Mouse (Mus musculus) G1E (cell line): ENCODE data around the gene Cfap161. TPM values are rescaled to one million over a fixed set of nuclear protein-coding genes. Genes with fewer than 3 reads are reported as not detected.

Experiments used
- ATAC-seq: 2 replicates; pipeline ENCODE4 v1.8.0; 2016; ENCODE audit warnings: mild to moderate bottlenecking; ENCODE audit not compliant: insufficient number of reproducible peaks, poor library complexity, low FRiP score, severe bottlenecking; ENCODE audit errors: extremely low read depth
- DNase-seq: peaks from one replicate; pipeline ENCODE4 v3.0.0; 2012; ENCODE audit warnings: low spot score
- H3K27me3 ChIP-seq: 2 replicates; pipeline ENCODE4 v1.6.1; 2012; ENCODE audit warnings: mild to moderate bottlenecking, low read length, inconsistent platforms; ENCODE audit not compliant: insufficient read depth
- H3K36me3 ChIP-seq: replicated peaks from 2 replicates; pipeline ENCODE3; 2012; ENCODE audit warnings: mild to moderate bottlenecking, inconsistent platforms
- H3K4me1 ChIP-seq: 2 replicates; pipeline ENCODE4 v1.6.1; 2012; ENCODE audit warnings: low read depth, low read length, inconsistent platforms, mixed read lengths; ENCODE audit not compliant: insufficient read depth
- H3K4me3 ChIP-seq: 2 replicates; pipeline ENCODE4 v1.5.1; 2012; ENCODE audit warnings: low read depth, mild to moderate bottlenecking, inconsistent platforms, low read length, moderate library complexity, mixed read lengths
- H3K9me3 ChIP-seq: replicated peaks from 2 replicates; pipeline ENCODE4 v1.6.1; 2012; ENCODE audit warnings: inconsistent platforms
- CTCF ChIP-seq: IDR thresholded peaks from 2 replicates; pipeline ENCODE4 v1.5.1; 2012; ENCODE audit warnings: low read depth, low read length, inconsistent platforms, mixed read lengths
- GATA1 ChIP-seq: IDR thresholded peaks from 2 replicates; pipeline ENCODE4 v1.6.1; 2012; ENCODE audit warnings: borderline replicate concordance, low read length, inconsistent platforms, mixed read lengths
- GATA2 ChIP-seq: IDR thresholded peaks from 2 replicates; pipeline ENCODE4 v1.6.1; 2012; ENCODE audit warnings: low read depth, low read length, inconsistent platforms, borderline replicate concordance
- POLR2AphosphoS5 ChIP-seq: IDR thresholded peaks from 2 replicates; pipeline ENCODE4 v1.6.1; 2012; ENCODE audit warnings: low read depth, low read length, inconsistent platforms; ENCODE audit not compliant: insufficient replicate concordance
- TAL1 ChIP-seq: conservative IDR thresholded peaks from 2 replicates; pipeline ENCODE4 v1.6.1; 2012; ENCODE audit warnings: low read depth, low read length, inconsistent platforms, mixed read lengths
- polyA plus RNA-seq: library from polyadenylated mRNA; stranded (reverse); fragments of >175 nt; gene quantifications from 2 replicates; pipeline ENCODE4 v1.2.3, GENCODE M21; 2012
- total RNA-seq, 2 experiments: library from RNA; stranded (forward) in 1 of 2; stranded (reverse) in 1 of 2; fragments of 200-1000 nt in 1 of 2; fragments of >200 nt in 1 of 2; fragmentation: Nextera tagmentation in 1 of 2; gene quantifications; 2 replicates each; pipeline ENCODE4 v1.2.3; 2014 to 2017

The Cfap161 gene
- total and polyA plus RNA-seq, 3 experiments = not detected

GRCm38 (mm10) chr7:83796177-83796576, 1.5 kb upstream of the Cfap161 start:
- no peak for ATAC-seq
- TF ChIP-seq TAL1 = no peak
- no peak for TF ChIP-seq POLR2AphosphoS5
- TF ChIP-seq GATA2 = no peak
- TF ChIP-seq CTCF = no peak
- no peak for TF ChIP-seq GATA1
- H3K9me3 ChIP-seq = no peaks in the 10 kb centered on the region

DNA sequence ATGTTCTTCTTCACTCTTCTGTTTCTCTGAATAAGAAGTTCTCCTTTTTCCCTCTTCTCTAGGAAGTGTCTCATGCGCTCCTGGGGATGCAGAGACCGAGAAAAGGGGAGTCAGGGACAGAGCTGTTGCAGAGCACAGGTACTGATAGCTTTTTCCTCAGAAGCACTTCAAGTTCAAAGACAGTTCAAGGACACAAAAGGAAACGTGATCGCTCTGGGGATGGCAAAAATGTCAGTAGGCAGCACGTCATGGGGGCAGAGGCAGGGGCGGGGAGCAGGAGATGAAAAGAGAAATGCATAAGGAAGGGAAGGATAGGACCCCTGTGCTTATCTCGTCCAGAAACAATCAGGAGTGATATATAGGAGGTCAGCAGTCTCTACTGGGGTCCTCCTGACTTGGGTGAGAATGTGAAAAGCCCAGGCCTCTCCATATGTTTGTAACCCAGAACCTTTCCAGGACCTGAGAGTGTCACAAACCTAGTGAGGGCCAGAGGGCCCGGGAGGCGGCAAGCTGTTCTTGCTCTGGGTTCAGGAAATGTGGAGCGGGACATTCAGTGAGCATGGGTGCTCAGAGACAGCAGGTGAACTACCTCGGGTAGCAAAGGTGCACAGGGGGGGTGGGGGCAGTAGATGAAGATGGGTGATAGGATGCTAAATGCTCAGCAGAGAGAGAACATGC, 535 bp downstream of the Cfap161 start:
- Histone ChIP-seq H3K27me3 (peaks cover 2% of the 10 kb centered on the region; the same call in 1 of the 2 replicates), H3K9me3 (no peaks in the 10 kb centered on the region), H3K36me3 (no peaks in the 10 kb centered on the region), H3K4me1 (no peaks in the 10 kb centered on the region), H3K4me3 (no peak overlapping the region)
- DNase-seq (no peak), ATAC-seq (no peak)
- TF ChIP-seq GATA1 (no peak), TAL1 (no peak), POLR2AphosphoS5 (no peak)

More at GRCm38 (mm10) chr7:83796177-83796576, 1.5 kb upstream of the Cfap161 start:
- Histone ChIP-seq H3K36me3 (no peaks in the 10 kb centered on the region), H3K27me3 (peaks cover 2% of the 10 kb centered on the region), H3K4me1 (no peaks in the 10 kb centered on the region), H3K4me3 (no peak overlapping the region)
- no peak for DNase-seq

- no peak overlapping the region for H3K4me3 ChIP-seq
- ATAC-seq = no peak
- DNase-seq = no peak
- H3K9me3 ChIP-seq = no peaks in the 10 kb centered on the region
- no peaks in the 10 kb centered on the region for H3K36me3 ChIP-seq
- TF ChIP-seq GATA2 = no peak
- TF ChIP-seq GATA1 = no peak
- TF ChIP-seq CTCF = no peak
- TF ChIP-seq POLR2AphosphoS5 = no peak
- TF ChIP-seq TAL1 = no peak
- H3K27me3 ChIP-seq = peaks cover 5% of the 10 kb centered on the region
- H3K4me1 ChIP-seq = no peaks in the 10 kb centered on the region
These were observed 13.8 kb downstream of the Cfap161 start for GRCm38 (mm10) chr7:83780881-83781280.

GRCm38 (mm10) chr7:83780026-83780425, 14.7 kb downstream of the Cfap161 start:
- Histone ChIP-seq H3K4me3 (no peak overlapping the region), H3K9me3 (no peaks in the 10 kb centered on the region), H3K27me3 (peaks cover 7% of the 10 kb centered on the region), H3K4me1 (no peaks in the 10 kb centered on the region), H3K36me3 (no peaks in the 10 kb centered on the region)
- no peak for TF ChIP-seq CTCF
- no peak for TF ChIP-seq POLR2AphosphoS5
- no peak for TF ChIP-seq GATA2
- no peak for TF ChIP-seq TAL1
- TF ChIP-seq GATA1 = no peak
- no peak for DNase-seq
- ATAC-seq = no peak

GRCm38 (mm10) chr7:83779028-83779427, 15.7 kb downstream of the Cfap161 start:
- ATAC-seq (no peak), DNase-seq (no peak)
- no peaks in the 10 kb centered on the region for H3K9me3 ChIP-seq
- no peaks in the 10 kb centered on the region for H3K4me1 ChIP-seq
- TF ChIP-seq POLR2AphosphoS5 = no peak
- no peak for TF ChIP-seq CTCF
- H3K4me3 ChIP-seq = no peak overlapping the region
- H3K36me3 ChIP-seq = no peaks in the 10 kb centered on the region
- H3K27me3 ChIP-seq = peaks cover 7% of the 10 kb centered on the region

GRCm38 (mm10) chr7:83778516-83778915, 16.2 kb downstream of the Cfap161 start:
- no peaks in the 10 kb centered on the region for H3K36me3 ChIP-seq
- TF ChIP-seq GATA2 (no peak), TAL1 (no peak), POLR2AphosphoS5 (no peak), CTCF (no peak), GATA1 (no peak)
- H3K4me3 ChIP-seq = no peak overlapping the region
- DNase-seq (no peak), ATAC-seq (no peak)
- peaks cover 7% of the 10 kb centered on the region for H3K27me3 ChIP-seq
- H3K4me1 ChIP-seq = no peaks in the 10 kb centered on the region
- no peaks in the 10 kb centered on the region for H3K9me3 ChIP-seq

DNA sequence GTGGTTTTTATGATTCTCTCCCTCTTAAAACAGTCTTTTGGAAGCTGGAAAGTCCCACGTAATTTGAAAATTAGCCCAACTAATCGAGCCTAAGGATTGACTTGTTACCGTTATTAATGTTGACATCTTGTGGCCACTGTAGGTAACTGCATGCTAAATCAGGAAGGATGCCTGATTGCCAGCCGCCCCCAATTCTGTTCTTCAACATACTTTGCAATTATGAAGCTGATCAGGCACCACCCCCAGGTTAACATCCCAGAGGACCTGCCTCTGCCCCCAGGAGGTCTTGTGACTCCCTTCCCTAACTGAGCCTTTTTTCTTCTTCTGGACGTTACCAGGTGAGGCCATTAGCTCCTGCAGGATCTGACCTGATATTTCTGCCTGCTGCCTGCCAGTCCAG, 20.0 kb downstream of the Cfap161 start:
- DNase-seq (no peak), ATAC-seq (no peak)
- no peak overlapping the region for H3K4me3 ChIP-seq
- H3K9me3 ChIP-seq = no peaks in the 10 kb centered on the region
- H3K36me3 ChIP-seq = no peaks in the 10 kb centered on the region
- no peak for TF ChIP-seq TAL1
- TF ChIP-seq POLR2AphosphoS5 = no peak
- TF ChIP-seq GATA1 = no peak
- TF ChIP-seq CTCF = no peak
- no peak for TF ChIP-seq GATA2
- H3K27me3 ChIP-seq = peaks cover 3% of the 10 kb centered on the region; the same call in 1 of the 2 replicates
- no peaks in the 10 kb centered on the region for H3K4me1 ChIP-seq
